Comparison of ENCODE assay signal across 9 mouse cellular contexts in genomic region chr19:47014159-47014446, GRCm38 (mm10). TPM values are rescaled to one million over a fixed set of nuclear protein-coding genes. Genes with fewer than 3 reads are reported as not detected.
DNase-seq lines count a peak whose midpoint lies in the region; ATAC-seq and TF ChIP-seq lines count a peak whose summit lies in the region.
"Had no signal": no experiment of that assay in that cellular context is flagged by ENCODE, and none has a peak within 500 bp of the region (broad histone marks: within the 10 kb centered on the region; RNA-seq: fewer than 3 reads in every experiment).

No protein-coding gene starts in this region.

- peaks cover 27% of the 10 kb centered on the region for H3K27me3 ChIP-seq in E14TG2a.4 (ENCODE audit: insufficient read depth, low read length)
- H3K27me3 ChIP-seq in hindbrain, embryonic 10.5 days (ENCODE audit: insufficient read depth, poor library complexity, severe bottlenecking): peaks cover 60% of the 10 kb centered on the region
- H3K27me3 ChIP-seq in liver, postnatal 0 days (ENCODE audit: insufficient read depth, low read length): peaks cover 64% of the 10 kb centered on the region

- peak; percentile 58 for DNase-seq in cerebellum, adult 9-10 months
- no peak for DNase-seq in cerebellum, postnatal 25 days
- DNase-seq in hindbrain, embryonic 10.5 days (ENCODE audit: low spot score): no peak
- DNase-seq in liver, postnatal 0 days: no peak
- DNase-seq in gastrocnemius, postnatal 25 days: no peak
- DNase-seq in left cerebral cortex, postnatal 14 days (ENCODE audit: low spot score in 2 of 2): no peak
- DNase-seq in ovary, postnatal 36 days (ENCODE audit: low spot score): no peak

- no peak for TF ChIP-seq CTCF in E14TG2a.4 (conservative IDR thresholded peaks at IDR 0.05; ENCODE audit: low read length)
- no peak for TF ChIP-seq CTCF in liver, postnatal 0 days (IDR thresholded peaks at IDR 0.05; ENCODE audit: low read depth)

- under 1% methylated on average over 11 of the region's 11 CpGs for WGBS in hindbrain, embryonic 10.5 days
- 5% methylated on average over 11 of the region's 11 CpGs for WGBS in liver, postnatal 0 days (ENCODE audit: insufficient replicate concordance)

- H3K4me1 ChIP-seq in E14TG2a.4 (replicated peaks; ENCODE audit: low read depth, low read length): peaks cover 54% of the 10 kb centered on the region
- H3K4me1 ChIP-seq in hindbrain, embryonic 10.5 days (replicated peaks): peaks cover 39% of the 10 kb centered on the region
- H3K4me1 ChIP-seq in liver, postnatal 0 days (ENCODE audit: insufficient read depth): peaks cover 19% of the 10 kb centered on the region

- peak overlapping the region; percentile 94 for H3K4me3 ChIP-seq in E14TG2a.4 (replicated peaks; ENCODE audit: low read length)
- peak overlapping the region; percentile 62 for H3K4me3 ChIP-seq in hindbrain, embryonic 10.5 days
- H3K4me3 ChIP-seq in liver, postnatal 0 days (ENCODE audit: low read depth, low read length): peak overlapping the region; percentile 40; the same call in 1 of the 2 replicates

- H3K4me2 ChIP-seq in liver, postnatal 0 days (ENCODE audit: low read depth, low read length): peak overlapping the region; percentile 66

- H3K9me3 ChIP-seq in E14TG2a.4 (ENCODE audit: low read length): no peaks in the 10 kb centered on the region
- no peaks in the 10 kb centered on the region for H3K9me3 ChIP-seq in hindbrain, embryonic 10.5 days
- H3K9me3 ChIP-seq in liver, postnatal 0 days (ENCODE audit: low read length): no peaks in the 10 kb centered on the region

- H3K9ac ChIP-seq in liver, postnatal 0 days (replicated peaks): no peak overlapping the region

- ATAC-seq in liver, postnatal 0 days: no peak
- ATAC-seq: activated CD4-positive, CD25-positive, alpha-beta regulatory T cell, adult 4 months had no signal

- TF ChIP-seq EP300 in liver, postnatal 0 days (IDR thresholded peaks at IDR 0.05; ENCODE audit: low read depth): no peak

- intact Hi-C loops in left cerebral cortex, postnatal 14 days (cut with DNase I): no loop called here

- peak overlapping the region; percentile 82 for H3K27ac ChIP-seq in hindbrain, embryonic 10.5 days
- no peak overlapping the region for H3K27ac ChIP-seq in liver, postnatal 0 days (ENCODE audit: low read depth)

- peaks cover 16% of the 10 kb centered on the region for H3K36me3 ChIP-seq in E14TG2a.4 (ENCODE audit: insufficient read depth, low read length)
- no peaks in the 10 kb centered on the region for H3K36me3 ChIP-seq in hindbrain, embryonic 10.5 days
- no peaks in the 10 kb centered on the region for H3K36me3 ChIP-seq in liver, postnatal 0 days (replicated peaks; ENCODE audit: insufficient read depth, low read length)

RNA-seq across cellular contexts. Expression of gene Ina, which starts 0.4 kb away (rescaled TPM):
- polyA plus RNA-seq in hindbrain, embryonic 10.5 days (2016; fragmentation: Nextera tagmentation; extraction: Ambion mirVana): 75.7 and 248 TPM in 2 replicates
- polyA plus RNA-seq in liver, postnatal 0 days (2015; fragmentation: Nextera tagmentation; extraction: Ambion mirVana): not detected in 2 replicates
- not detected for total RNA-seq in gastrocnemius, postnatal 25 days (2021)
- total RNA-seq in left cerebral cortex, postnatal 14 days (2021): 100 to 1,000 TPM; 177 to 184 TPM
- polyA plus RNA-seq: activated CD4-positive, CD25-positive, alpha-beta regulatory T cell, adult 4 months had no signal

RNA-seq across cellular contexts. Expression of gene Nt5c2, which starts 0.8 kb away (rescaled TPM):
- polyA plus RNA-seq in hindbrain, embryonic 10.5 days (2016; fragmentation: Nextera tagmentation; extraction: Ambion mirVana): 65.1 and 69.6 TPM in 2 replicates
- polyA plus RNA-seq in liver, postnatal 0 days (2015; fragmentation: Nextera tagmentation; extraction: Ambion mirVana): 30.2 and 36.1 TPM in 2 replicates
- 10 to 100 TPM; 17.0 to 23.6 TPM for total RNA-seq in gastrocnemius, postnatal 25 days (2021)
- total RNA-seq in left cerebral cortex, postnatal 14 days (2021): 10 to 100 TPM; 67.1 to 70.7 TPM

RNA-seq across cellular contexts. Expression of gene Pcgf6, which starts 36.6 kb away (rescaled TPM):
- 28.0 and 35.8 TPM in 2 replicates for polyA plus RNA-seq in hindbrain, embryonic 10.5 days (2016; fragmentation: Nextera tagmentation; extraction: Ambion mirVana)
- polyA plus RNA-seq in liver, postnatal 0 days (2015; fragmentation: Nextera tagmentation; extraction: Ambion mirVana): 7.7 and 8.0 TPM in 2 replicates
- 1 to 10 TPM; 3.4 to 4.1 TPM for total RNA-seq in gastrocnemius, postnatal 25 days (2021)
- total RNA-seq in left cerebral cortex, postnatal 14 days (2021): 10 to 100 TPM; 15.6 TPM

RNA-seq across cellular contexts. Expression of gene Taf5, which starts 53.4 kb away (rescaled TPM):
- 6.7 and 7.0 TPM in 2 replicates for polyA plus RNA-seq in hindbrain, embryonic 10.5 days (2016; fragmentation: Nextera tagmentation; extraction: Ambion mirVana)
- 2.1 and 2.3 TPM in 2 replicates for polyA plus RNA-seq in liver, postnatal 0 days (2015; fragmentation: Nextera tagmentation; extraction: Ambion mirVana)
- total RNA-seq in gastrocnemius, postnatal 25 days (2021): 1 to 10 TPM; 2.3 to 3.1 TPM
- total RNA-seq in left cerebral cortex, postnatal 14 days (2021): 1 to 10 TPM; 5.2 to 5.8 TPM

Comparison
In these comparisons a context has a peak if more than half of its experiments do, and no peak if none do; other contexts are left out.
1. H3K4me3 ChIP-seq: peak in every context shown above with its lines; median percentile 94 in E14TG2a.4; 62 in hindbrain, embryonic 10.5 days; 40 in liver, postnatal 0 days.
2. RNA of gene Ina, which starts 0.4 kb away (total RNA-seq): 177 to 184 TPM in left cerebral cortex, postnatal 14 days; not detected in gastrocnemius, postnatal 25 days; every median in the first group is over 100 times any median in the second.